Mouse (Mus musculus) thymus, postnatal 4 days (tissue): ENCODE measurements at regions not wholly inside any gene's neighbourhood (a gene's known extent, or its start where the extent isn't known, plus 50 kb on each side); places are given as distances from the start of the nearest gene placed in this dataset.

Experiments used
- DNase-seq: peaks from one replicate; pipeline ENCODE4 v3.0.0; 2021

DNA sequence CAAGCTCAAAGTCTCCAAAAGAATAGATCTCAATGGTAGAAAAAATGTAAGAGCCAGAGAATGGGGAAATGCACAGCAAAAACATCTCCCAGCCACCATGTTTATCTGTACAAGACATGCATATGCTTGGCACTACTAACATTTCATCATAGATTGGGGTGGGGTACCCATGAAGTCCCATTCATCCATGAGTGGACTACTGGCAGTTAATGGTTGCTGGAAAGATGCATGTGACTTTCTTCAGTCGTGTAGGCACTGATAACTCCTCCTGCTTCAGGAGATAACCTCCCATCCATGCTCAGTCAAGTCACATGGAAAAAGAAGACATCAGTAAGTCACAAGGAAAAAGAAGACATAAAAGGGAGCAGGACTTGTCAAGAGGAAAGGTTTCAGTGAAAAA lies 65.3 kb downstream of the Lpar4 start:
- no peak for DNase-seq

- no peak for DNase-seq
Measured at GRCm38 (mm10) chrX:106986794-106987193, 66.4 kb downstream of the Lpar4 start.

GRCm38 (mm10) chrX:106987779-106988178 lies 67.4 kb downstream of the Lpar4 start:
- peak; percentile 35 for DNase-seq

GRCm38 (mm10) chrX:107004496-107004895 lies 83.8 kb upstream of the P2ry10 start:
- DNase-seq, result no peak

- DNase-seq, result no peak
Measured at GRCm38 (mm10) chrX:107008968-107009367, 79.3 kb upstream of the P2ry10 start.

- no peak for DNase-seq
Measured at GRCm38 (mm10) chrX:107012615-107013014, 75.7 kb upstream of the P2ry10 start.

GRCm38 (mm10) chrX:107015335-107015734 lies 73.0 kb upstream of the P2ry10 start:
- DNase-seq, result peak; percentile 28

GRCm38 (mm10) chrX:107031726-107032125 lies 56.6 kb upstream of the P2ry10 start:
- DNase-seq, result no peak

DNA sequence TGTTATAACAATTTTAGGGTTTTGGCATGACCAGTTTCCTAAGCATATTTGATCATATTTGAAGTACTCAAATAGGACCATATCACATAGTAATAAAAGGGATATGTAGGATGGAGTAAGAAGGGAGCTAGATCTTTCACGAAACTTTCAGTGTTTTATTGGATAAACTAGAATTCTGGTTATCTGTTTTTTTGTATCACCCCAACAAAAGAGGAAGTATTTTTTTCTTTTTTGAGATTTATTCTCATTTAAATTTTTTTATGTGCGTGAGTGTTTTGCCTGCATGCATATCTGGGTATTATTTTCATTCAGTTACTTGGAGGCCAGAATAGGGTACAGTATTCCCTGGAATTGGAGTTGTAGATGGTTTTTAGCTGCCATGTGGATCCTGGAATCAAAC lies 50.3 kb upstream of the P2ry10 start:
- no peak for DNase-seq
